Mouse (Mus musculus) heart, embryonic 14.5 days (tissue): ENCODE results near the gene Rassf9. TPM values are rescaled to one million over a fixed set of nuclear protein-coding genes. Genes with fewer than 3 reads are reported as not detected.

Experiments
- ATAC-seq: fragments of 200-750 bp; cut with Nextera tagmentation; 2 replicates; pipeline ENCODE4 v1.8.0; 2017; ENCODE audit warnings: low read depth, moderate TSS enrichment; ENCODE audit not compliant: insufficient number of reproducible peaks, insufficient read depth, low FRiP score
- H3K27ac ChIP-seq, 2 experiments: fragments of 200-500 bp in 1 of 2; fragments of 300-500 bp in 1 of 2; sonication (generic) in 1 of 2; replicated peaks in 1 of 2; 2 replicates each; pipeline ENCODE4 v1.5.1; 2012 to 2014; ENCODE audit warnings: low read depth in 2 of 2, low read length in 2 of 2, control low read depth in 1 of 2, mild to moderate bottlenecking in 1 of 2, mixed read lengths in 1 of 2; ENCODE audit not compliant: control insufficient read depth in 1 of 2, insufficient read depth in 1 of 2
- H3K27me3 ChIP-seq: fragments of 300-500 bp; sonication (generic); 2 replicates; pipeline ENCODE4 v1.6.1; 2014; ENCODE audit warnings: mild to moderate bottlenecking, low read length, control low read depth; ENCODE audit not compliant: control insufficient read depth, insufficient read depth
- H3K36me3 ChIP-seq: fragments of 300-500 bp; sonication (generic); 2 replicates; pipeline ENCODE4 v1.6.1; 2014; ENCODE audit warnings: mild to moderate bottlenecking, control low read depth, low read length, mixed read lengths; ENCODE audit not compliant: control insufficient read depth, insufficient read depth
- H3K4me1 ChIP-seq, 2 experiments: fragments of 200-500 bp in 1 of 2; fragments of 300-500 bp in 1 of 2; sonication (generic) in 1 of 2; 2 replicates each; pipeline ENCODE4 v1.6.1; 2012 to 2014; ENCODE audit warnings: low read length in 2 of 2, control low read depth in 1 of 2, mixed read lengths in 1 of 2; ENCODE audit not compliant: control insufficient read depth in 2 of 2, insufficient read depth in 2 of 2
- H3K4me2 ChIP-seq: fragments of 300-500 bp; sonication (generic); 2 replicates; pipeline ENCODE4 v1.6.1; 2014; ENCODE audit warnings: mild to moderate bottlenecking, low read length
- H3K4me3 ChIP-seq, 2 experiments: fragments of 200-500 bp in 1 of 2; fragments of 300-500 bp in 1 of 2; sonication (generic) in 1 of 2; 2 replicates each; pipeline ENCODE4 v1.5.1; 2012 to 2014; ENCODE audit warnings: low read length in 2 of 2, mild to moderate bottlenecking in 2 of 2, control low read depth in 1 of 2, low read depth in 1 of 2, moderate library complexity in 1 of 2; ENCODE audit not compliant: control insufficient read depth in 1 of 2, insufficient read depth in 1 of 2
- H3K9ac ChIP-seq: fragments of 300-500 bp; sonication (generic); 2 replicates; pipeline ENCODE4 v1.6.1; 2014; ENCODE audit warnings: mild to moderate bottlenecking, low read length
- H3K9me3 ChIP-seq: fragments of 300-500 bp; sonication (generic); 2 replicates; pipeline ENCODE4 v1.6.1; 2016; ENCODE audit warnings: low read length, control low read depth; ENCODE audit not compliant: control insufficient read depth
- WGBS: fragments of 180-500 bp; shearing (Covaris S2); extraction: QIAGEN DNeasy Blood & Tissue Kit; methylation state at CpG from one replicate; pipeline ENCODE4 v1.1.7; 2014; 5-methylcytosine and 5-hydroxymethylcytosine counted together
- polyA plus RNA-seq: library from polyadenylated mRNA; unstranded; fragments of >200 nt; fragmentation: Nextera tagmentation; extraction: Ambion mirVana; gene quantifications from 2 replicates; pipeline ENCODE4 v1.2.1, GENCODE M21; 2014

The Rassf9 gene
- polyA plus RNA-seq = 1.5 and 2.1 TPM in 2 replicates

- Histone ChIP-seq H3K4me3 (peak within 1 kb of the TSS; percentile 12 to 20; a peak in 3 of 4 replicates), H3K27me3 (no peaks in the 10 kb centered on the region)
- peak; percentile 75 for ATAC-seq
Observed at GRCm38 (mm10) chr10:102511807-102512461, at the start of gene Rassf9. Rassf9 (plus strand) TSS chr10:102512222.

DNA sequence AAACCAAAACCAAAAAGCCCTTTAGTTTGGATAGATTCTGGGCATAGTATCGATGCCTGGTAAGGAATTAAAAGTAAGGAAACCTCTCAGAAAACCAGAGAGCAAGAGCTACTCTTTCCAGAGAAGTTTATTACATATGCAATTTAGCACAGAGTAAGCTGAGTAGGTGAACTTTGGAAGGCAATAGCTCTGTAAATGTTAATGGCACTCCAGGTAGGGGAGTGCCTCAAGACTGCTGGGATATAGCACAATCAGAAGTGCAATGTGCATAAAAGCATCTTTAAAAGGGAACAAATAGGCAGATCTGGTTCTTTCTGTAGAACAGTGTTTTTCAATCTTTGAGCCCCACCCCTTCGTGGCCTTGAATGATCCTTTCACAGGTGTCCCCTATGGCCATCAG, 42.6 kb upstream of the Rassf9 start:
- Histone ChIP-seq H3K27ac (no peak overlapping the region), H3K36me3 (no peaks in the 10 kb centered on the region), H3K9ac (no peak overlapping the region), H3K4me3 (no peak overlapping the region), H3K4me1 (no peaks in the 10 kb centered on the region), H3K4me2 (no peak overlapping the region), H3K27me3 (no peaks in the 10 kb centered on the region), H3K9me3 (no peaks in the 10 kb centered on the region)
- ATAC-seq = no peak
- WGBS = 67% methylated on average over 2 of the region's 2 CpGs

More at GRCm38 (mm10) chr10:102511807-102512461, at the start of gene Rassf9:
- Histone ChIP-seq H3K4me2 (peak within 1 kb of the TSS; percentile 29), H3K36me3 (no peaks in the 10 kb centered on the region), H3K9me3 (no peaks in the 10 kb centered on the region), H3K9ac (no peak within 1 kb of the TSS), H3K27ac (peak within 1 kb of the TSS; percentile 14 to 45; a peak in 2 of 4 replicates), H3K4me1 (peaks cover 7% of the 10 kb centered on the region in 2 experiments; a peak in 1 of 4 replicates)
- WGBS = 6% methylated on average over 5 of the region's 5 CpGs

DNA sequence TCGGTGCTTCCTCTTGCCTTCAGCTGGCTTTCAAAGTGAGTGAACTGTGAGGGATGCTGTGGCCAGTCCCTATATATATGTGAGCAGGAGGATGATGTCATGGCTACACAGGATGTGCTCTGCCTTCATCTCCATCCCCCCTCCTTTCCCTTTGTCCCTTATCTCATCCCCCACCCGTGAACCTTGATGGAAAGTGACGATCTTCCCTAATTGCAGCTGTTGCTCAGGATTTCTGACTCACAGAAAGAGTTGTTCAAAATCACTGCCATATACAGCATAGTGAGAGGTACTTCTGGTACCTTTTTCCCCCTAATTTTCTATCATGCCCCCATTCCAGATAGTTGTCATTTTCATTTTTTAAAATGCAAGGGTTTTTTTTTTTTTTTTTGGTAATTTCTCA, 21.6 kb upstream of the Rassf9 start, which contains the start of gene Nts:
Gene Nts, minus strand, starts transcription at position 101 of the 400 bp plus-strand sequence.
- no peak for ATAC-seq
- H3K27ac ChIP-seq = no peak within 1 kb of the TSS
- no peaks in the 10 kb centered on the region for H3K9me3 ChIP-seq
- H3K4me2 ChIP-seq = no peak within 1 kb of the TSS
- WGBS = 9% methylated on average over 3 of the region's 3 CpGs
- H3K27me3 ChIP-seq = no peaks in the 10 kb centered on the region
- H3K36me3 ChIP-seq = no peaks in the 10 kb centered on the region
- no peak within 1 kb of the TSS for H3K9ac ChIP-seq
- no peaks in the 10 kb centered on the region for H3K4me1 ChIP-seq
- no peak within 1 kb of the TSS for H3K4me3 ChIP-seq

DNA sequence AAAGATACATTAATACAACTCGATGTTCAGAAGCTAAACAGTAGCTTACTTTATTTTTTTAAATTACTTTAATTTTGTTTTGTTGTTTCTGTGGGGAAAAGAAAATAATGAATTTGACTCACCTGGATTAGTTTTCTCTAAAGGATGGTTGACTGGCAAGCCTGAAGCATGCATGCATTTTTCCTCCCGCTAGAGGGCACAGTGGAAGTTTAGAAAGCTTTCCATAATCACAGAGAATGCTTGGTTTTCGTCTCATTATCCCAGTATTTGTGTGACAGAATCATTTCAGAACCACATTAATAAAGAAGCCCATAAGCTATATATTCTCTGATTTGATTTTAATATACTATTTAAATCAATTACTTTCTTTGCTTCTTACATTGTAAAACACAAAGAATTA, 20.2 kb upstream of the Rassf9 start:
- H3K9ac ChIP-seq = no peak overlapping the region
- 17% methylated on average over 3 of the region's 3 CpGs for WGBS
- no peaks in the 10 kb centered on the region for H3K9me3 ChIP-seq
- H3K4me3 ChIP-seq = no peak overlapping the region
- no peaks in the 10 kb centered on the region for H3K36me3 ChIP-seq
- H3K27me3 ChIP-seq = no peaks in the 10 kb centered on the region
- H3K4me1 ChIP-seq = no peaks in the 10 kb centered on the region
- ATAC-seq = no peak
- no peak overlapping the region for H3K4me2 ChIP-seq
- no peak overlapping the region for H3K27ac ChIP-seq

GRCm38 (mm10) chr10:102498754-102499153, 13.3 kb upstream of the Rassf9 start:
- H3K4me1 ChIP-seq = no peaks in the 10 kb centered on the region
- no peaks in the 10 kb centered on the region for H3K27me3 ChIP-seq
- no peak overlapping the region for H3K4me3 ChIP-seq
- H3K36me3 ChIP-seq = no peaks in the 10 kb centered on the region
- WGBS = 30% methylated on average over 4 of the region's 4 CpGs
- ATAC-seq = no peak
- H3K27ac ChIP-seq = no peak overlapping the region
- H3K9me3 ChIP-seq = no peaks in the 10 kb centered on the region
- H3K4me2 ChIP-seq = no peak overlapping the region
- H3K9ac ChIP-seq = no peak overlapping the region

DNA sequence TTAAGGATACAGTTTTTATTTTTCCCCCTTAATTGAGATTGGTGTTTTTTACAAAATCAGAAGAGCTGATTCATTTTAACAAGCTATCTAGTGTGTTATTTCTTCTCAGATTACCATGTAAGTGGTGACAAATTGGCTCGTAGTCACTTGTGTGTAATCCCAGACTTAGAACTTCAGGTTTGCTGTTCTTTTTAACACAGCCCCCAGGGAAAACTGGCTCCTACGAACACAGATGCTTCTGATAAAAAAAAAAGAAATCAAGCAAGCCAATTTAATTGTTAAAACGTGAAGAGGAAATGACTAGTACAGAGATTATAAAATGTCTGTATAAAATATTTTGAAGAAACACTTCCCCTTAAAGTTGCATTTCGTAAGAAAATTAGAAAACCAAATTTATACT, 4.6 kb upstream of the Rassf9 start:
- Histone ChIP-seq H3K4me2 (no peak overlapping the region), H3K27me3 (no peaks in the 10 kb centered on the region), H3K9me3 (no peaks in the 10 kb centered on the region), H3K4me3 (no peak overlapping the region), H3K9ac (no peak overlapping the region), H3K36me3 (no peaks in the 10 kb centered on the region), H3K27ac (no peak overlapping the region), H3K4me1 (peaks cover 7% of the 10 kb centered on the region in 2 experiments; a peak in 1 of 4 replicates)
- 52% methylated on average over 4 of the region's 4 CpGs for WGBS
- ATAC-seq = no peak

GRCm38 (mm10) chr10:102511461-102511806, 588 bp upstream of the Rassf9 start:
- no peak; the same call in 1 of the 2 replicates for ATAC-seq
- WGBS = 41% methylated on average over 3 of the region's 3 CpGs
- Histone ChIP-seq H3K4me3 (no peak overlapping the region), H3K4me1 (peaks cover 7% of the 10 kb centered on the region in 2 experiments; a peak in 1 of 4 replicates), H3K9ac (no peak overlapping the region), H3K9me3 (no peaks in the 10 kb centered on the region), H3K27me3 (no peaks in the 10 kb centered on the region), H3K27ac (peak overlapping the region in 1 of 2 experiments; percentile 29; a peak in 1 of 4 replicates), H3K36me3 (no peaks in the 10 kb centered on the region), H3K4me2 (peak overlapping the region; percentile 29)

GRCm38 (mm10) chr10:102514159-102514558, 2.1 kb downstream of the Rassf9 start:
- no peak overlapping the region for H3K4me3 ChIP-seq
- no peaks in the 10 kb centered on the region for H3K36me3 ChIP-seq
- H3K27me3 ChIP-seq = no peaks in the 10 kb centered on the region
- H3K27ac ChIP-seq = no peak overlapping the region
- H3K4me1 ChIP-seq = peaks cover 7% of the 10 kb centered on the region in 2 experiments; a peak in 1 of 4 replicates
- H3K4me2 ChIP-seq = no peak overlapping the region
- no peak for ATAC-seq
- no peaks in the 10 kb centered on the region for H3K9me3 ChIP-seq
- WGBS = 7% methylated on average over 1 of the region's 1 CpGs
- H3K9ac ChIP-seq = no peak overlapping the region
